Mouse (Mus musculus) heart, postnatal 0 days (tissue): ENCODE measurements at regions not wholly inside any gene's neighbourhood (a gene's known extent, or its start where the extent isn't known, plus 50 kb on each side); places are given as distances from the start of the nearest gene placed in this dataset.
A peak's percentile ranks its signal among the peaks of the same experiment; 100 is the strongest.

Experiments
- ATAC-seq: fragments of 200-750 bp; cut with Nextera tagmentation; 2 replicates; pipeline ENCODE4 v1.8.0; 2017; ENCODE audit warnings: low read depth, moderate number of reproducible peaks, moderate library complexity; ENCODE audit not compliant: insufficient read depth
- DNase-seq: peaks from one replicate; pipeline ENCODE4 v3.0.0-alpha.2; 2016; ENCODE audit warnings: low spot score
- H3K27ac ChIP-seq: fragments of 300-500 bp; sonication (generic); 2 replicates; pipeline ENCODE4 v1.5.1; 2014; ENCODE audit warnings: low read depth, mild to moderate bottlenecking
- H3K27me3 ChIP-seq: fragments of 300-500 bp; sonication (generic); 2 replicates; pipeline ENCODE4 v1.6.1; 2014; ENCODE audit warnings: low read length, mixed read lengths; ENCODE audit not compliant: control insufficient read depth, insufficient read depth
- H3K36me3 ChIP-seq: fragments of 300-500 bp; sonication (generic); replicated peaks from 2 replicates; pipeline ENCODE4 v1.6.1; 2014; ENCODE audit warnings: low read length, mixed read lengths; ENCODE audit not compliant: control insufficient read depth, insufficient read depth
- H3K4me1 ChIP-seq: fragments of 300-500 bp; sonication (generic); 2 replicates; pipeline ENCODE4 v1.6.1; 2014; ENCODE audit warnings: antibody characterized with exemption; ENCODE audit not compliant: control insufficient read depth, insufficient read depth
- H3K4me2 ChIP-seq: fragments of 300-500 bp; sonication (generic); 2 replicates; pipeline ENCODE4 v1.6.1; 2014; ENCODE audit warnings: low read depth, mild to moderate bottlenecking, low read length, moderate library complexity
- H3K4me3 ChIP-seq: fragments of 300-500 bp; sonication (generic); 2 replicates; pipeline ENCODE4 v1.5.1; 2014; ENCODE audit warnings: low read depth, low read length
- H3K9ac ChIP-seq: fragments of 300-500 bp; sonication (generic); replicated peaks from 2 replicates; pipeline ENCODE4 v1.6.1; 2014; ENCODE audit warnings: low read depth, low read length, mixed read lengths
- H3K9me3 ChIP-seq: fragments of 300-500 bp; sonication (generic); replicated peaks from 2 replicates; pipeline ENCODE4 v1.6.1; 2016; ENCODE audit warnings: low read length; ENCODE audit not compliant: control insufficient read depth
- CTCF ChIP-seq: IDR thresholded peaks from 2 replicates; pipeline ENCODE4 v1.5.1; 2016; ENCODE audit warnings: antibody characterized with exemption, control low read depth, low read depth
- EP300 ChIP-seq: IDR thresholded peaks from 2 replicates; pipeline ENCODE4 v1.6.1; 2016; ENCODE audit warnings: antibody characterized with exemption, low read depth
- WGBS: fragments of 180-500 bp; shearing (Covaris S2); extraction: QIAGEN DNeasy Blood & Tissue Kit; methylation state at CpG from one replicate; pipeline ENCODE4 v1.1.7; 2014; 5-methylcytosine and 5-hydroxymethylcytosine counted together

DNA sequence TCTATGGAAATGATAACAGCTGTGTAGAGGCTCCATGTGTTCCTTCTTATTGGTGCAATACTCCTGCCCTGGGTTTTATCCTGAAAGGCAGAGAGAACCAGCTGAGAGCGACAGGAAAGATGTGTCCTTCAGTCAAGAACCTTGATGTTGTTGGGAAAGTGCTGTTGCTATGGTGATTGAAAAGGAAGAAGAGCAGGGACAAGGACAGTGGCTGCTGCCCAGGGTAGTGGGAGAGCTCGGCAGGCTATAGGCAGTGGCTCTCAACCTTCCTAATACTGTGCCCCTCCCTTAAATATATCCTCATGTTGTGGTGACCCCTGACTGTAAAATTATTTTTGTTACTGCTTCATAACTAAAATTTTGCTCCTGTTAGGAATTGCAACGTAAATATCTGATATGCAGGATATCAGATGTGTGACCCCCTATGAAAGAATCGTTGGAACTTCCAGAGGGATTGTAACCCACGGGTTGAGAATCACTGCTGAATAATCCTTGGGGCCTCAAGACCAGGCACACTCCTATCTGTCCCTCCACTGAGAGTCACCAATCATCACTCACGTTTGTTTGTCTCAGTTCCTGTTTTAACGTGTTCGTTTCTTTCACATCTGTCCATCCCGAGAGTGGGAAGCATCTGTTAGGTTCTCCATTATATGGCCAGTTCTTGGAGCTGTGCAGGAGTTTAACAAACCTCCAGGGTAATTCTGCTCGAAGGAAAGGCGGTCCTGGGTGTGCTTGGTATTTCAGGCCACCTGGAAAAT lies 68.9 kb upstream of the Smim23 start:
- Histone ChIP-seq H3K9ac (no peak overlapping the region), H3K36me3 (no peaks in the 10 kb centered on the region), H3K4me1 (no peaks in the 10 kb centered on the region), H3K27ac (no peak overlapping the region), H3K4me3 (no peak overlapping the region), H3K9me3 (no peaks in the 10 kb centered on the region), H3K4me2 (no peak overlapping the region), H3K27me3 (peaks cover 16% of the 10 kb centered on the region; the same call in 1 of the 2 replicates)
- no peak for DNase-seq
- no peak for ATAC-seq
- WGBS: 59% methylated on average over 11 of the region's 11 CpGs
- no peak for TF ChIP-seq CTCF
- TF ChIP-seq EP300: no peak

DNA sequence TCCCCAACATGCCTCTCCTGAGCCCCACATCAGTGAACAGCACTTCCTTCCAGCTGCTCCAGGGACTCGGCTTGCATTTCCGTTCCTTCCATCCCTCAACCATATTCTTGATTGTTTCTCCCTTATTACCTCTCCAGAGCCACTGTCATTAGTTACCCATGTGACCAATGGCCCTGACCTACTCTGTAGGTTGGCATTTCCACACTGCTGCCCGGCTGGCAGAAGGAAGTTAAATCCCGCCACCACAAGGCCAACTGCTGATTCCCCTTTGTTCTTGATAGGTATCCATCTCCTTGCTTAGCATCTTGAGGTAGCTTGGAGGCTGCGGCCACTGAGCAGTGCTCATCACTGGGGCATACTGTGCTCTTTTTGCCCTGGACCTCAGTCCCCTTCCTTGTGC lies 68.1 kb upstream of the Smim23 start:
- Histone ChIP-seq H3K4me2 (no peak overlapping the region), H3K9me3 (no peaks in the 10 kb centered on the region), H3K27ac (no peak overlapping the region), H3K27me3 (peaks cover 14% of the 10 kb centered on the region; the same call in 1 of the 2 replicates), H3K4me1 (no peaks in the 10 kb centered on the region), H3K36me3 (no peaks in the 10 kb centered on the region), H3K9ac (no peak overlapping the region), H3K4me3 (no peak overlapping the region)
- 87% methylated on average over 5 of the region's 5 CpGs for WGBS
- TF ChIP-seq CTCF: no peak
- no peak for TF ChIP-seq EP300
- no peak for DNase-seq
- no peak for ATAC-seq

GRCm38 (mm10) chr11:32889248-32889647 lies 64.8 kb upstream of the Smim23 start:
- ATAC-seq: 0 out of 2 replicates have a peak, but pooled peaks have one; percentile 36
- no peak for DNase-seq
- Histone ChIP-seq H3K9ac (no peak overlapping the region), H3K4me2 (no peak overlapping the region), H3K27me3 (peaks cover 20% of the 10 kb centered on the region; the same call in 1 of the 2 replicates), H3K27ac (no peak overlapping the region), H3K36me3 (no peaks in the 10 kb centered on the region), H3K4me1 (no peaks in the 10 kb centered on the region), H3K4me3 (no peak overlapping the region), H3K9me3 (no peaks in the 10 kb centered on the region)
- no peak for TF ChIP-seq CTCF
- no peak for TF ChIP-seq EP300
- 22% methylated on average over 7 of the region's 7 CpGs for WGBS

- Histone ChIP-seq H3K4me2 (no peak overlapping the region), H3K27ac (no peak overlapping the region), H3K4me1 (no peaks in the 10 kb centered on the region), H3K9me3 (no peaks in the 10 kb centered on the region), H3K27me3 (peaks cover 13% of the 10 kb centered on the region; the same call in 1 of the 2 replicates), H3K4me3 (no peak overlapping the region), H3K36me3 (no peaks in the 10 kb centered on the region), H3K9ac (no peak overlapping the region)
- ATAC-seq: no peak
- DNase-seq: no peak
- WGBS: 62% methylated on average over 4 of the region's 4 CpGs
- TF ChIP-seq EP300 (no peak), CTCF (no peak)
These were observed 60.3 kb upstream of the Smim23 start for GRCm38 (mm10) chr11:32884744-32885143.

DNA sequence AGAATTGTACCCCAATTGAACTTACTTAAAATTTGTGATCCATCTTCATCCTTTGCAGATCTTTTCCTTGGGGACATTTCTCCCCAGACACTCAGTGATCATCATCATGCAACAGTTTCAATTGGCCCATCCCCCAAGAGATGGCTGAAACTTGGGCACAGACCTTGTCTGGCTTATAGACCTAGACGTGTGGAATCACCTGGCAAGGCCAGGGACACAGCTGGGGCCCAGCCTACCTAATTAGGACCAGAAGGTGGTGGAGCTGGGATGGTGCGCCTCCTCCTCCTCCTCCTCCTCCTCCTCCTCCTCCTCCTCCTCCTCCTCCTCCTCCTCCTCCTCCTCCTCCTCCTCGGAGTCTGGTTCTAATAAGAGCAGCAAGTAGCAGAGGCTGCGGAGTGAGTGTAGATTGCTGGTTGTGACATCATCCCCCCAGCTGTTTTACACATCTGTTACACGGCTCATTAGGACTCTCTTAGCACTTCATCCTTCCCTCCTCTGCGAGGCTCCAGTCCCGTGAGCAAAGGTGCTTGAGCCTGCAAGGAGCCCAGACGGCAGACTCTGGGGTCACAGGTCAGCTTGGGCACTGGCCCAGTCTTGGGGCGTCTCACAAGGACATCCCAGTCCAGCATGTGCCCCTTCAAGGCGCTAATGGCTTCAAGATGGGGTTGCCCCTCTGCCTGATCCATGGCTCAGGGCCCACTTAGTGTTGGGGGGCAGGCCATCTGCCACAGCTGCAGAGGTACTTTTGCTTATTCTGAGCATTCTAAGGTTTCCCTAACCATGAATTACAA lies 58.9 kb upstream of the Smim23 start:
- 0 out of 2 replicates have a peak, but pooled peaks cover 8% of the 10 kb centered on the region for H3K27me3 ChIP-seq
- H3K4me3 ChIP-seq: no peak overlapping the region
- WGBS: 60% methylated on average over 9 of the region's 10 CpGs
- H3K9me3 ChIP-seq: 0 out of 2 replicates have a peak, but pooled peaks cover 6% of the 10 kb centered on the region
- ATAC-seq (no peak), DNase-seq (no peak)
- H3K36me3 ChIP-seq: no peaks in the 10 kb centered on the region
- no peak overlapping the region for H3K27ac ChIP-seq
- H3K9ac ChIP-seq: no peak overlapping the region
- TF ChIP-seq EP300 (no peak), CTCF (no peak)
- H3K4me2 ChIP-seq: no peak overlapping the region
- H3K4me1 ChIP-seq: no peaks in the 10 kb centered on the region
